Mouse (Mus musculus): Measurements from ENCODE around the gene Clpb. TPM values are rescaled to one million over a fixed set of nuclear protein-coding genes. Genes with fewer than 3 reads are reported as not detected.

The Clpb gene
- polyA plus RNA-seq, 1 experiment from 2014 or later: 41.0 TPM

- H3K4me3 ChIP-seq: no peak overlapping the region
- no peak overlapping the region for H3K4me2 ChIP-seq (replicated peaks)
- no peak overlapping the region for H3K27ac ChIP-seq
- no peak overlapping the region for H3K9ac ChIP-seq
- ATAC-seq (ENCODE audit: low FRiP score, low read depth): no peak
- H3K36me3 ChIP-seq: peaks cover 44% of the 10 kb centered on the region
- WGBS: 70% methylated on average over 5 of the region's 5 CpGs
- no peaks in the 10 kb centered on the region for H3K27me3 ChIP-seq (replicated peaks)
- no peaks in the 10 kb centered on the region for H3K9me3 ChIP-seq
- peaks cover 36% of the 10 kb centered on the region for H3K4me1 ChIP-seq
These were observed 169.9 kb downstream of the Clpb start for GRCm38 (mm10) chr7:101833352-101833751.

- no peaks in the 10 kb centered on the region for H3K27me3 ChIP-seq (replicated peaks)
- 63% methylated on average over 3 of the region's 3 CpGs for WGBS
- H3K4me2 ChIP-seq (replicated peaks): peak overlapping the region; percentile 93
- no peak overlapping the region for H3K9ac ChIP-seq
- no peak overlapping the region for H3K4me3 ChIP-seq
- no peak overlapping the region for H3K27ac ChIP-seq
- H3K36me3 ChIP-seq: peaks cover 37% of the 10 kb centered on the region
- H3K4me1 ChIP-seq: peaks cover 40% of the 10 kb centered on the region
- no peaks in the 10 kb centered on the region for H3K9me3 ChIP-seq
- no peak for ATAC-seq (ENCODE audit: low FRiP score, low read depth)
These were observed 170.6 kb downstream of the Clpb start for GRCm38 (mm10) chr7:101833916-101834584.

GRCm38 (mm10) chr7:101834903-101835302, 171.5 kb downstream of the Clpb start:
- Histone ChIP-seq H3K4me1 (peaks cover 40% of the 10 kb centered on the region), H3K27me3 (replicated peaks) (no peaks in the 10 kb centered on the region), H3K4me2 (replicated peaks) (peak overlapping the region; percentile 93), H3K36me3 (peaks cover 28% of the 10 kb centered on the region), H3K27ac (no peak overlapping the region), H3K4me3 (no peak overlapping the region), H3K9me3 (no peaks in the 10 kb centered on the region), H3K9ac (no peak overlapping the region)
- 67% methylated on average over 3 of the region's 3 CpGs for WGBS
- ATAC-seq (ENCODE audit: low FRiP score, low read depth): no peak

- Histone ChIP-seq H3K9ac (peak overlapping the region; percentile 94), H3K27ac (no peak overlapping the region), H3K4me1 (peaks cover 40% of the 10 kb centered on the region), H3K9me3 (no peaks in the 10 kb centered on the region), H3K27me3 (replicated peaks) (no peaks in the 10 kb centered on the region), H3K4me3 (peak overlapping the region; percentile 76), H3K4me2 (replicated peaks) (peak overlapping the region; percentile 93), H3K36me3 (peaks cover 22% of the 10 kb centered on the region)
- no peak for ATAC-seq (ENCODE audit: low FRiP score, low read depth)
- 43% methylated on average over 5 of the region's 5 CpGs for WGBS
These were observed 172.2 kb downstream of the Clpb start for GRCm38 (mm10) chr7:101835457-101836109.

GRCm38 (mm10) chr7:101836271-101837153, 173.1 kb downstream of the Clpb start:
- Histone ChIP-seq H3K9ac (peak overlapping the region; percentile 94), H3K4me1 (peaks cover 40% of the 10 kb centered on the region), H3K36me3 (peaks cover 12% of the 10 kb centered on the region), H3K9me3 (no peaks in the 10 kb centered on the region), H3K27ac (peak overlapping the region; percentile 64), H3K4me3 (peak overlapping the region; percentile 76), H3K27me3 (replicated peaks) (no peaks in the 10 kb centered on the region), H3K4me2 (replicated peaks) (peak overlapping the region; percentile 93)
- WGBS: under 1% methylated on average over 63 of the region's 63 CpGs
- peak; percentile 75 for ATAC-seq (ENCODE audit: low FRiP score, low read depth)

GRCm38 (mm10) chr7:101837154-101837605, 173.7 kb downstream of the Clpb start:
- peaks cover 6% of the 10 kb centered on the region for H3K36me3 ChIP-seq
- H3K9ac ChIP-seq: peak overlapping the region; percentile 94
- under 1% methylated on average over 20 of the region's 20 CpGs for WGBS
- H3K27ac ChIP-seq: peak overlapping the region; percentile 64; the same call in 1 of the 2 replicates
- H3K4me2 ChIP-seq (replicated peaks): peak overlapping the region; percentile 93
- peaks cover 40% of the 10 kb centered on the region for H3K4me1 ChIP-seq
- no peak; the same call in 1 of the 2 replicates for ATAC-seq (ENCODE audit: low FRiP score, low read depth)
- H3K9me3 ChIP-seq: no peaks in the 10 kb centered on the region
- peak overlapping the region; percentile 76 for H3K4me3 ChIP-seq
- H3K27me3 ChIP-seq (replicated peaks): no peaks in the 10 kb centered on the region

- H3K27me3 ChIP-seq (replicated peaks): no peaks in the 10 kb centered on the region
- peaks cover 40% of the 10 kb centered on the region for H3K4me1 ChIP-seq
- WGBS: under 1% methylated on average over 64 of the region's 64 CpGs
- no peaks in the 10 kb centered on the region for H3K36me3 ChIP-seq
- peak within 1 kb of the TSS; percentile 93 for H3K4me2 ChIP-seq (replicated peaks)
- peak within 1 kb of the TSS; percentile 76 for H3K4me3 ChIP-seq
- H3K27ac ChIP-seq: peak within 1 kb of the TSS; percentile 64
- ATAC-seq (ENCODE audit: low FRiP score, low read depth): peak; percentile 61
- H3K9ac ChIP-seq: peak within 1 kb of the TSS; percentile 94
- H3K9me3 ChIP-seq: no peaks in the 10 kb centered on the region
These were observed 174.4 kb downstream of the Clpb start, which contains the start of gene Inppl1 for GRCm38 (mm10) chr7:101837606-101838471. Gene Inppl1, minus strand, starts transcription at chr7:101838229.

- 72% methylated on average over 6 of the region's 6 CpGs for WGBS
- no peak for ATAC-seq (ENCODE audit: low FRiP score, low read depth)
- Histone ChIP-seq H3K9me3 (no peaks in the 10 kb centered on the region), H3K4me2 (replicated peaks) (no peak overlapping the region), H3K27me3 (replicated peaks) (no peaks in the 10 kb centered on the region), H3K27ac (no peak overlapping the region), H3K4me3 (no peak overlapping the region), H3K36me3 (no peaks in the 10 kb centered on the region), H3K4me1 (no peaks in the 10 kb centered on the region), H3K9ac (no peak overlapping the region)
These were observed 180.8 kb downstream of the Clpb start for GRCm38 (mm10) chr7:101844186-101844585.

Other genes with a start within 250 kb of the Clpb start
- 30.7 and 40.0 TPM in 2 replicates for gene Pde2a, start 241.9 kb upstream of the Clpb start, polyA plus RNA-seq (2016; fragmentation: Nextera tagmentation; extraction: Ambion mirVana)
- gene Art2b, start 78.0 kb upstream of the Clpb start, polyA plus RNA-seq (2016; fragmentation: Nextera tagmentation; extraction: Ambion mirVana): not detected in 2 replicates
- gene Phox2a, start 154.7 kb downstream of the Clpb start, polyA plus RNA-seq (2016; fragmentation: Nextera tagmentation; extraction: Ambion mirVana): 1.9 and 2.4 TPM in 2 replicates
- 34.9 and 37.7 TPM in 2 replicates for gene Inppl1, start 174.6 kb downstream of the Clpb start, polyA plus RNA-seq (2016; fragmentation: Nextera tagmentation; extraction: Ambion mirVana)
- gene Folr2, start 193.6 kb downstream of the Clpb start, polyA plus RNA-seq (2016; fragmentation: Nextera tagmentation; extraction: Ambion mirVana): 1.2 and 1.3 TPM in 2 replicates
- 86.0 and 89.1 TPM in 2 replicates for gene Anapc15, start 200.1 kb downstream of the Clpb start, polyA plus RNA-seq (2016; fragmentation: Nextera tagmentation; extraction: Ambion mirVana)
- 1.0 TPM in 1 of 2 replicates, not detected in the other for gene Folr1, start 207.2 kb downstream of the Clpb start, polyA plus RNA-seq (2016; fragmentation: Nextera tagmentation; extraction: Ambion mirVana)
- 134 and 137 TPM in 2 replicates for gene Lamtor1, start 242.3 kb downstream of the Clpb start, polyA plus RNA-seq (2016; fragmentation: Nextera tagmentation; extraction: Ambion mirVana)
- 0.56 and 0.74 TPM in 2 replicates for gene Tomt, start 242.7 kb downstream of the Clpb start, polyA plus RNA-seq (2016; fragmentation: Nextera tagmentation; extraction: Ambion mirVana)

All from neural tube, embryonic 12.5 days (tissue).